Mouse (Mus musculus) forebrain, embryonic 15.5 days (tissue): ENCODE measurements around the gene Aanat. TPM values are rescaled to one million over a fixed set of nuclear protein-coding genes. Genes with fewer than 3 reads are reported as not detected.
"Not testable (repeated sequence)": the region's sequence is repeated elsewhere in the genome, so short reads cannot be mapped to it uniquely, and the experiment has no call there.

Source experiments
- ATAC-seq: fragments of 200-750 bp; cut with Nextera tagmentation; replicated peaks from 2 replicates; pipeline ENCODE4 v1.8.0; 2017; ENCODE audit warnings: mild to moderate bottlenecking, moderate TSS enrichment, moderate library complexity
- H3K27ac ChIP-seq: fragments of 300-500 bp; sonication (generic); replicated peaks from 2 replicates; pipeline ENCODE4 v1.5.1; 2015; ENCODE audit warnings: mild to moderate bottlenecking, inconsistent platforms
- H3K27me3 ChIP-seq: fragments of 300-500 bp; sonication (generic); 2 replicates; pipeline ENCODE4 v1.6.1; 2015; ENCODE audit warnings: inconsistent platforms
- H3K36me3 ChIP-seq: fragments of 300-500 bp; sonication (generic); 2 replicates; pipeline ENCODE4 v1.6.1; 2015; ENCODE audit warnings: mild to moderate bottlenecking, inconsistent platforms
- H3K4me1 ChIP-seq: fragments of 300-500 bp; sonication (generic); 2 replicates; pipeline ENCODE4 v1.6.1; 2015; ENCODE audit warnings: inconsistent platforms
- H3K4me2 ChIP-seq: fragments of 300-500 bp; sonication (generic); replicated peaks from 2 replicates; pipeline ENCODE4 v1.6.1; 2015; ENCODE audit warnings: mild to moderate bottlenecking, inconsistent platforms
- H3K4me3 ChIP-seq: fragments of 300-500 bp; sonication (generic); 2 replicates; pipeline ENCODE4 v1.5.1; 2015; ENCODE audit warnings: mild to moderate bottlenecking, inconsistent platforms
- H3K9ac ChIP-seq: fragments of 300-500 bp; sonication (generic); replicated peaks from 2 replicates; pipeline ENCODE4 v1.6.1; 2015; ENCODE audit warnings: mild to moderate bottlenecking, inconsistent platforms
- H3K9me3 ChIP-seq: fragments of 300-500 bp; sonication (generic); 2 replicates; pipeline ENCODE4 v1.6.1; 2016; ENCODE audit warnings: inconsistent platforms
- WGBS: fragments of 180-500 bp; shearing (Covaris S2); methylation state at CpG from one replicate; pipeline ENCODE4 v1.1.7; 2015; ENCODE audit warnings: mixed read lengths; 5-methylcytosine and 5-hydroxymethylcytosine counted together
- polyA plus RNA-seq: library from polyadenylated mRNA; unstranded; fragments of >200 nt; fragmentation: Nextera tagmentation; extraction: Ambion mirVana; gene quantifications from 2 replicates; pipeline ENCODE4 v1.2.1, GENCODE M21; 2015

Aanat gene
- polyA plus RNA-seq, 1 experiment from 2014 or later: 0.15 TPM

DNA sequence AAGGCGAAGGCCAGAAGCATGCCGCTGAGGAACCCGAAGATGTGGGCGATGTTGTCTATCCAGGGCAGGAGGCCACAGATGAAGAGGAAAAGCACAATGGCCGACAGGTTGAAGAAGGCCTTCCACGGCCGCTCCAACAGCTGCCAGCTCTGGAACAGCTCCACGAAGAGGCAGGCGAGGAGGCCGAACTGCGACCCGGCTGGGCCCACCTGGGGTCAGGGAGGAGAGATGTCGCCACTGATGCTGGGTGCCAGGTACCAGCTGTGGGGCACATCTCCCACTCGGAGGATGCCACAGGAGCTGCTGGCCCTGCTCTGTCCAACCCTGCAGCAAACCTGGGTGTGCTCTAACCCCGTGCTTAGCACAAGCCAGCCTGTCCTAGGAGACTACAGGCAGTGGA, 13.0 kb downstream of the Aanat start:
- Histone ChIP-seq H3K4me3 (no peak overlapping the region), H3K36me3 (no peaks in the 10 kb centered on the region), H3K9me3 (no peaks in the 10 kb centered on the region), H3K27me3 (no peaks in the 10 kb centered on the region), H3K27ac (no peak overlapping the region), H3K4me1 (no peaks in the 10 kb centered on the region), H3K9ac (no peak overlapping the region), H3K4me2 (no peak overlapping the region)
- WGBS: 89% methylated on average over 15 of the region's 15 CpGs
- no peak for ATAC-seq

DNA sequence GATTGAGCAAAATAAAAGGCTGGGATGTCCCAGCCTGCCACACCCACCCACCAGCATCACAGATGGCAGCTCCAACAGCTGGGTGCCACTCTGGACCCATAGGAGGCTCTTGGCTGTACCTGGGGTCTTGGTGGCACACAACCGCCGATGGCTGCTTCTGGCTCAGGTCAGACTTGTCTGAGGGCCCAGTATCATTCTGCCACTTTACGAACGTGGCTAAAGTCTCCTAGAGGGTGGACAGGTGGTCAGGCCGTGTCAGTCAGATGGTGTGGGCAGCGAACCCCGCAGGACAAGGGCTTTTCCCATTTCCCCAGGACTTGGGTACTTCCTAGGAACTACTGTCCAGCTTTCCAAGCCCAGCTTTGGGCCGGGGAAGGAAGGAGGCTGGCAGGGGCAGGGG, 14.9 kb downstream of the Aanat start:
- Histone ChIP-seq H3K4me2 (no peak overlapping the region), H3K4me3 (no peak overlapping the region), H3K9me3 (no peaks in the 10 kb centered on the region), H3K27me3 (no peaks in the 10 kb centered on the region), H3K4me1 (no peaks in the 10 kb centered on the region), H3K9ac (no peak overlapping the region), H3K36me3 (no peaks in the 10 kb centered on the region), H3K27ac (no peak overlapping the region)
- no peak for ATAC-seq
- WGBS: 89% methylated on average over 8 of the region's 8 CpGs

DNA sequence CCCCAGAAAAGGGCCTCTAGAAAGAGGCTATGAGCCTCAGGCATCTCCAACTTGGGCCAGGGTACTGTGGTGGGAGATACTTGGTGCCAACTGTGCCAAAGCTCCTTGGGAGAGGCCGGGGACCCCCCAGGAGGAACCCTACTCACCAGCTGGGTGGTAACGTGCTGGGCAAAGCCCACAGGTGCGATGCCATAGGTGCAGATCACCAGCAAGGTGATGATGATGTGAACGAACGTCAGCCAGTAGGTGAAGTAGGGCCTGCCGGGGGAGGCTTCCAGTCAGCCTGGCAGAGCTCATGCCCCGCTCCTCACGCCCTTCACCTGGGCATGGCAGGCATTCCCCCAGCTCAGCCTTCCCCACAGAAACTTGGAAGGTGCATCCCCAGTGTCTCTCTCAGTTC, 15.8 kb downstream of the Aanat start:
- no peaks in the 10 kb centered on the region for H3K4me1 ChIP-seq
- no peak overlapping the region for H3K4me2 ChIP-seq
- 84% methylated on average over 8 of the region's 8 CpGs for WGBS
- H3K36me3 ChIP-seq: no peaks in the 10 kb centered on the region
- no peaks in the 10 kb centered on the region for H3K27me3 ChIP-seq
- no peak for ATAC-seq
- H3K4me3 ChIP-seq: no peak overlapping the region
- no peak overlapping the region for H3K27ac ChIP-seq
- no peak overlapping the region for H3K9ac ChIP-seq
- H3K9me3 ChIP-seq: no peaks in the 10 kb centered on the region

DNA sequence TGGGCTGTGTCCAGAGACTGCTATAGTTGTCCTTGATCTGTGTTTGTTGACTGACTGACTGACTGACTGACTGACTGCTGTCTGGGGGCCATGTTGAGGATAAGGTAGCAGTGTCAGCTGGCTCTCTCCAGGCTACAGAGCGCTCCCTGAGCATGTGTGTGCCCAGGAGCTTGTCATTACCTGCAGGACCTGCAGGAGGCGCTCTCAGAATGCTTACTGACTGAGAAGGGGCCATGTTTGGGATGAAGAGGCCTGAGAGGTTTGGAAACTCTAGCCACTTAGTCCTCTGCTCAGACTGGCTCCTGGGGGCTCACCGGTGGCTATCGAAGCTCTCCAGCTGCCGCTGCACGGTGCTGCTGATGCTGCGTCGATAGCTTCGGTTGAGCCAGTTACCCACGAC, 17.1 kb downstream of the Aanat start:
- H3K27ac ChIP-seq: no peak overlapping the region
- no peaks in the 10 kb centered on the region for H3K9me3 ChIP-seq
- no peak overlapping the region for H3K4me2 ChIP-seq
- no peak for ATAC-seq
- no peak overlapping the region for H3K9ac ChIP-seq
- H3K4me1 ChIP-seq: no peaks in the 10 kb centered on the region
- no peak overlapping the region for H3K4me3 ChIP-seq
- no peaks in the 10 kb centered on the region for H3K27me3 ChIP-seq
- no peaks in the 10 kb centered on the region for H3K36me3 ChIP-seq
- 91% methylated on average over 10 of the region's 10 CpGs for WGBS

DNA sequence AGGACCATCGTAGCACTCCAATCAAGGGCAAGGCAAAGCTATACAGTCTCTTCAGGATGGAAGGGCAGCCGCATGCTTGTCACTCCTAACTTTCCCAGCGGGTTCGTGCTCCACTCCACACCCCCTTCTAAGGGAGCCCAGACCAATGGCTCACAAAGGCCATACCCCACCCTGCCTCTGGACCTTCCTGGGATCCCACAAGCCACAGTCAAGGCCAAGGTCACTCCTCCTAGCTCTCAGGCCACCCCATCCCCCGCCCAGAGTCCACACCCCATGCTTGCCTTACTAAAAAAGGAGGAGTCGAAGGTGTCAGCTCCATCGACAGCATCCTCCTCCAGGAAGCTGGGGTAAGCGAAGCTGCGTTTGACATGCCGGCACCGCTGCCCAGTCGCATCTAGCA, 17.9 kb downstream of the Aanat start:
- ATAC-seq: no peak
- Histone ChIP-seq H3K4me3 (no peak overlapping the region), H3K9me3 (no peaks in the 10 kb centered on the region), H3K4me2 (no peak overlapping the region), H3K4me1 (no peaks in the 10 kb centered on the region), H3K9ac (no peak overlapping the region), H3K27me3 (no peaks in the 10 kb centered on the region), H3K27ac (no peak overlapping the region), H3K36me3 (no peaks in the 10 kb centered on the region)
- WGBS: 96% methylated on average over 12 of the region's 12 CpGs

DNA sequence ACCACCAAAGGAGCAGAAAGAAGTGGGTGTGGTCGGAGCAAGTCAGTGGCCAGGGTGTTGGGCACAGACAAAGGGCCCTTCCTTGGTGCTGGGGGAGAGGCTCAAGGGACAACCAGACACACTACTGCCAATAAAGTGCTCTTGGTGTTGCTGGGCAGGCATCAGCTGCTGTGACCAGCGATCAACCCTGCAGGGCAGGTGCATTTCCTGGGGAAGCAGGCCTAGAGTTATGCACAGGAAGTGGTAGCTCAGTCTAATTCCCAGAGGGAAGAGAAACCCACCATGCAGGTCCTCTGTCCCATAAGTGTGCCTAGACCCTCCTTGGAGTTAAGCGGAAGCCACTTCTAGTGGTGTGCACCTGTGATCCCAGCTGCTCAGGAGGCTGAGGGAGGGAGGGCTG, 21.5 kb downstream of the Aanat start:
- Histone ChIP-seq H3K4me1 (no peaks in the 10 kb centered on the region), H3K4me3 (no peak overlapping the region), H3K9ac (no peak overlapping the region), H3K36me3 (no peaks in the 10 kb centered on the region), H3K27me3 (no peaks in the 10 kb centered on the region), H3K4me2 (no peak overlapping the region), H3K9me3 (no peaks in the 10 kb centered on the region), H3K27ac (no peak overlapping the region)
- no peak for ATAC-seq
- 91% methylated on average over 3 of the region's 3 CpGs for WGBS

DNA sequence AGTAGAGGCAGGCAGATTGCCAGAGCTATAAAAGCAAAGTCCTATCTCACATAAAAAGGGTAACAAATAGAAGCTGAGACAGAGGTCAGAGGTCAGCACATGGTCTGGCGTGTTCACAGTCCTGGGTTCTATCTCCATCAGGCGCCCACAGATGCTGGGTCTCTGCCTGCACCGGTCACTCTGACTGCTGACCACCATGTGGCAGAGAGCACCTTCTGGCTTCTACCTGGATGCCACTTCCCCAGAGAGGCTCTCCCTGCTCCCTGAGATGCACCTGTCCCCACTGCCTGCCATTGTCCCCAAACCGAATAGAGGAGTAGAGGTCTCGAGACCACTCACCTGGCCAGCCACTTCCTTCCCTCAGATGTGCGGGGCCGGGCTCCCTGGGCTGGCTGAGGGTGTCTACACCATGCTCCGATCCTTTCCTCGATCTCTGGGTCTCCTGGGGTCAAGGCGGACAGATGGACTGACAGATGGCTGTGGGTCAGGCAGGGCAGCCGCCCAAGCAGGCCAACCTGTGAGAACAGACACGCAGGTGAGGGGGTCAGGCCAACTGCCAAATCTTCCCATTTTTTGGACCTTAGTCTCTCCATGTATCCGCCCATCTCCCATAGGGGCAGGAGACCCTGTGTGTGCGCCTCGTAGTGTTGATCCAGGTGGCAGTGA, 23.9 kb downstream of the Aanat start:
- Histone ChIP-seq H3K9me3 (no peaks in the 10 kb centered on the region), H3K4me3 (no peak overlapping the region), H3K36me3 (no peaks in the 10 kb centered on the region), H3K4me2 (no peak overlapping the region), H3K27me3 (no peaks in the 10 kb centered on the region), H3K4me1 (no peaks in the 10 kb centered on the region), H3K9ac (no peak overlapping the region), H3K27ac (no peak overlapping the region)
- no peak for ATAC-seq
- WGBS: 94% methylated on average over 15 of the region's 15 CpGs

DNA sequence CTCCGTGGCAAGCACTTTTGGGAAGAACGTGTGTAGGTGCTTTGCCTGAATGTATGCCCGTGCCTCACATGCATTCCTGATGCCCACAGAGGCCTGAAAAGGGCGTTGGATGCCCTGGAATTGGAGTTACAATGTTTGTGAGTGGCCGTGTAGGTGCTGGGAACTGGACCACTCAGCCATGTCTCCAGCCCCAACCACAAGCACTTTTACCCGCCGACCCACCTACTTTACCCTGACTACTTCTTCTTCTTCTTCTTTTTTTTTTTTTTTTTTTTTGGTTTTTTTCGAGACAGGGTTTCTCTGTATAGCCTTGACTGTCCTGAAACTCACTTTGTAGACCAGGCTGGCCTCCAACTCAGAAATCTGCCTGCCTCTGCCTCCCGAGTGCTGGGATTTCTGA, 24.9 kb downstream of the Aanat start:
- not testable (repeated sequence) for H3K27me3 ChIP-seq

DNA sequence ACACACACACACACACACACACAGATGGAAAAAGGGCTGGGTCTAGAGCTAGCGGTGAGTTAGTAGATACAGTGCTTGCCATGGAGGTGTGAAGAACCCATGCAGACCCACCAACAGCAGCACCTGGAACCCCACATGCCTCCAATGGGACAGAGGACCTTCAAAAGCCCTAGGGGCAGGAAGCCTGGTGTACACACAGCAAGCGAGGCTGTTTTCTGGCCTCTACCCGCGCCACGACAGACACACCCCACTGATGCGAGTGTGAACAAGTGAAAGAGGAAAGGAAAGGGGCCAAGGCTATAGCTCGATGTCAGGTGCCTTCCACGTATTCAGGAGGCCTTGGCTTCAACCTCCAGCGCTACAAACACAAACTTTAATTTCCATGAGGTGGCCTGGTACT, 25.7 kb downstream of the Aanat start:
- H3K36me3 ChIP-seq: no peaks in the 10 kb centered on the region
- no peak overlapping the region for H3K4me3 ChIP-seq
- H3K9ac ChIP-seq: no peak overlapping the region
- no peak for ATAC-seq
- H3K4me2 ChIP-seq: no peak overlapping the region
- no peaks in the 10 kb centered on the region for H3K27me3 ChIP-seq
- 93% methylated on average over 9 of the region's 9 CpGs for WGBS
- H3K4me1 ChIP-seq: peaks cover 3% of the 10 kb centered on the region; the same call in 1 of the 2 replicates
- H3K27ac ChIP-seq: no peak overlapping the region
- no peaks in the 10 kb centered on the region for H3K9me3 ChIP-seq

More for the DNA sequence above, 24.9 kb downstream of the Aanat start:
- not testable (repeated sequence) for H3K4me1 ChIP-seq, H3K4me2 ChIP-seq, H3K9me3 ChIP-seq, H3K36me3 ChIP-seq, H3K27ac ChIP-seq, ATAC-seq, H3K4me3 ChIP-seq, H3K9ac ChIP-seq
- WGBS: 88% methylated on average over 9 of the region's 9 CpGs

DNA sequence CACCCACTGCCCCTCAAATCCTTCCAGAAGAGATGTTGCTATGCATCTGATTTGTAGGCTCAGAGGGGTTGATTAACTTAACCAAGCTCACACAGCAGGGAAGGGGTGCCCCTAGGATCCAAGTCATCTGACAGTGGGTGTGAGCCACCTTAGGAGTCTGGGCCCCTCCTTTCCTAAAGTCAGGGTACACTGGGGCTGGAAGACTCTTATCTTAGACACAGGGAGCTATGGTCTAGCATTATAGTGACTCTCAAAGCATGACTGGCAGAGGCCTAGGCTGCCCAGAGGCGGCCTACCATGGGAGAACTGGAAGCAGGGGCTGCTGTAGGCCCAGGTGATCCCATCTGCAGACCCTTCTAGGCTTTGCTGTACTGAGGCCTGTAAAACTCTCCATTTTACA, 26.3 kb downstream of the Aanat start:
- H3K4me1 ChIP-seq: peaks cover 4% of the 10 kb centered on the region; the same call in 1 of the 2 replicates
- H3K9ac ChIP-seq: no peak overlapping the region
- no peaks in the 10 kb centered on the region for H3K27me3 ChIP-seq
- H3K27ac ChIP-seq: no peak overlapping the region
- no peaks in the 10 kb centered on the region for H3K9me3 ChIP-seq
- no peaks in the 10 kb centered on the region for H3K36me3 ChIP-seq
- H3K4me2 ChIP-seq: no peak overlapping the region
- ATAC-seq: no peak
- H3K4me3 ChIP-seq: no peak overlapping the region
- 75% methylated on average over 1 of the region's 1 CpGs for WGBS

DNA sequence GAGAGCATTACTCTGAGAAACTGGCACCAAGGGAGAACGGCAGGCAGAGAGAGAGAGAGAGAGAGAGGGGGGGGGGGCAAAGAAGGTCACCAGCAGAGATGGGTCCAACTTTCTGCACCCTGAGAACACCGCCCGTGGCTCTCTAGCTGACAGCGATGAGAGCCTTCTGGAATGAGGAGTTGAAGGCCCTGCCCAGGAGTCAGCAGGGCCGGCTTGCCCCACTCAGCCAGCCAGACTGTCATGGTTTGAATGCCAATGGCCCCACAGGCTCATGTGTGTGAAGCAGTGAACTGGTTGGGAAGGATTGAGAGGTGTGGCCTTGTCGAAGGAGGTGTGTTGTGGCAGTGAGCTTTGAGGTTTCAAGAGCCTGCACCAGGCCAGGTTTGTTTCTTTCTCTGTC, 27.0 kb downstream of the Aanat start:
- no peaks in the 10 kb centered on the region for H3K36me3 ChIP-seq
- no peaks in the 10 kb centered on the region for H3K27me3 ChIP-seq
- ATAC-seq: no peak
- no peak overlapping the region for H3K27ac ChIP-seq
- H3K4me1 ChIP-seq: peaks cover 6% of the 10 kb centered on the region; the same call in 1 of the 2 replicates
- 89% methylated on average over 6 of the region's 6 CpGs for whole genome bisulfite sequencing
- H3K4me3 ChIP-seq: no peak overlapping the region
- no peak overlapping the region for H3K9ac ChIP-seq
- no peak overlapping the region for H3K4me2 ChIP-seq
- no peaks in the 10 kb centered on the region for H3K9me3 ChIP-seq

DNA sequence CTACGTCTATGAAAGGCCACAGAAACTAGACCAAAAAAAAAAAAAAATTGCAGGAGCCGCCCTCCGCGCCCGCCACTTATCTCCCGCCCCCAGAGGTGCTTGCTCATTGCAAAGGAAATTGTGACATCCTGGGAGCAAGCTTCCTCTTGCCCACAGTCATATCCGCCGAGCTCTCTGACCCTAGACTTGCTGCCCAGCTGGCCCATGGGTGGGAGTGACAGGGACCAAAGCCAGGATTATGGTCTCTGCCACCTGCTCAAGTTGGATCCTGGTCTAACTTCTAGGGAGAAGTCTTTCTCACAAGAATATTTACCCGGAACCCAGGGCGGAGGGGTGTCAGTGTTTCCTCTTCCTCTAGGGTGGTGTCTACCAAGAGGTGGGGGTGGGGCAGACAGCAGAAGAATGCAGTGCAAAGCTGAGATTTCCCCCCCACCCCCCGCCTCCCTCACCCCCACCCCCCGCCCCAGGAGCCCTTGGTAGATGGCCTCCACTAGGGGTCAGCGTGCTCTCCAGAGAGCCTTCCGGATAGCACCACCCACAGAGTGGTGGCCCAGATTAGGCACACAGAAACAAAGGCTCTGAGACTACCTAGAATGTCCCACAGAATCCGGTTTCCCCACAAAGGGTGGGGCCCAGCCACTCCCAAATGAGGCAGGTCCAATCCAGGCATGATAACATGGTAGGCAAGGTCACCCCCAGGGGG, 29.7 kb downstream of the Aanat start:
- Histone ChIP-seq H3K4me2 (no peak overlapping the region), H3K9me3 (no peaks in the 10 kb centered on the region), H3K27ac (no peak overlapping the region), H3K4me1 (peaks cover 11% of the 10 kb centered on the region; the same call in 1 of the 2 replicates), H3K9ac (no peak overlapping the region), H3K36me3 (no peaks in the 10 kb centered on the region), H3K27me3 (no peaks in the 10 kb centered on the region), H3K4me3 (no peak overlapping the region)
- no peak for ATAC-seq
- WGBS: 58% methylated on average over 15 of the region's 15 CpGs
